Mouse (Mus musculus) testis, postnatal 10 days (tissue): ENCODE measurements around the gene Dcun1d4.

Experiments
- DNase-seq: peaks from one replicate; pipeline ENCODE4 v3.0.0; 2021; ENCODE audit warnings: low spot score

Dcun1d4 gene

GRCm38 (mm10) chr5:73498559-73498958 lies 17.8 kb downstream of the Dcun1d4 start:
- no peak for DNase-seq

DNA sequence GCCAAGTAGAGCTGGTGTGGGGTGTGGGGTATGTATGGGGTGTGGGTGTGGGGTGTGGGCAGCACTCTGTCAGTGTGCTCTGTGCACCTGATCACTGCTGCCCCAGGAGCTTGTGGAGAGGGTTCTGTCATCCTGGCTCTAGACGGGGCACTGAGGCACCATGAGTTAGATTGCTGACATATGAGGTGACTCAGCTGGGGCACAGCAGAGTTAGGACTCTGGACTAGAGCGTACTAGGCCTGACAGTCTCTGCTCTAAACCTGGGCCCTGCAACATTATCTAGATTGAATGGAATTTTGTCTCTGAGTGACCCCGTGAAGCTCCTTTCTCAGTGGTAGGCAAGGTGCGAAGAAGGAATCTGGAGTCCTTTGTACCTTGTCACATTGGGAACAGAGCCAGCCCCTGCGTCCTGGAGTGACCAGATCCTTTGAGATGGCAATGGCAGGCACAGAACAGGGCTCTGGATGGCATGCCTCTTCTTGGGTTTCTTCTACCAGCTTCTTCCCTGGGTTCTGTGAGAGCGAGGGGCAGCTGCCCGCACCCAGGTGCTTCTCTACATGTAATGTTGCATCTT lies 20.2 kb downstream of the Dcun1d4 start:
- DNase-seq: no peak

- no peak for DNase-seq
These were observed 21.6 kb downstream of the Dcun1d4 start for GRCm38 (mm10) chr5:73502422-73502821.

- no peak for DNase-seq
These were observed 22.4 kb downstream of the Dcun1d4 start for GRCm38 (mm10) chr5:73503015-73503757.

- DNase-seq: no peak
These were observed 30.3 kb downstream of the Dcun1d4 start for GRCm38 (mm10) chr5:73511074-73511473.

DNA sequence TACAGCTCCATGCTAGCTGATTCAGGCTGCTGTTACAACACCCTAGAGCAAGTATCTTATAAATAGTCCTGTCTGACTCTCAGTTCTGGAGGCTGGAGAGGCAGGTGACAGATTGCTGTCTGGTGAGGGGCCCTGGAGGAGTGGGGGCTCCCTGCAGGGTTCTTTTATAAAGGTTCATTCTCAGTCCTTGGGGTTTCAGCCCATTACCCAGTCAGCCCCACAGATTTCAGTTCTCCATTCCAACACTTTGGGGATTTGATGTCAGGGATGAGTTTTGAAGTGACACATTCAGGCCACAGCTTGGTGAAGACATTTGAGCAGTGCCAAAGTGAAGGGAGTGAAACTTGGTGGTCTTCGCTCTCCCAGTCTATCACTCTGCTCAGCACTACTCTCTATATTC lies 31.4 kb downstream of the Dcun1d4 start:
- no peak for DNase-seq

DNA sequence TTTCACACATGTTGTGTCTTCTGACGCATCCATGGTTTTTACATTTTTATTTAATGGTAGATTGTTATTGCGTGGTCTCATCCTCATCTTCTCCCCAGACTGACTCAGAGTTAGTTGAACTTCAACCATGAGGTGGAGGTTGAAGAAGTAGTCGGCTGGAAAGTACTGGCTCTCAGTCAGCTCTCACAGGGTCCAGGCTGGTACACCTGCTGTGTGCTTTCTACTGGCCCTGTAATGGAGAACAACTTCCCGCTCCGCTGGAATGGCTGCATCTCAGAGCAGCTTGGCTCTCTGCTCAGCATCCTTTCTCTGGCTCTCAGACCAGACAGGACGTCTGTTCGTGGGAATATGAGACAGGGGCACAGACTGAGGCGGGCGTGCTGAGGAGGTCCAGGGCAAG lies 31.9 kb downstream of the Dcun1d4 start:
- no peak for DNase-seq

DNA sequence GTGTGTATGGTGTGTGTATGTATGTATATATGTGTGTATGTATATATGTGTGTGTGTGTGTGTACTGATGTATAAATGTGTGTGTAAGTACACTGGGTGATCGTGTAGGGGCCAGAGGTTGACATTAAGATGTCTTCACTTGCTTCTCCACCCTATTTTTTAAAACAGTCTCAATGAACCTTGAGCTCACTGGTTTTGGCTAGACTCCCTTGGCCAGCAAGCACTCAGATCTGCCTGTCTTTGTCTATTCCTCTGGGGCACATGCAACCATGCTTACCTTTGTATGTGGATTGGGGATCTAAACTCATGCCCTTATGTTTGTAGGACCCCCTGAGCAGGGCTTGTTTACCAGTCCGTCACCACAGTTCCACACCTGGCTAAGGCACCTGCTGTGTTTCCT lies 33.4 kb downstream of the Dcun1d4 start:
- no peak for DNase-seq

- no peak for DNase-seq
These were observed 36.5 kb downstream of the Dcun1d4 start for GRCm38 (mm10) chr5:73517299-73517698.

DNA sequence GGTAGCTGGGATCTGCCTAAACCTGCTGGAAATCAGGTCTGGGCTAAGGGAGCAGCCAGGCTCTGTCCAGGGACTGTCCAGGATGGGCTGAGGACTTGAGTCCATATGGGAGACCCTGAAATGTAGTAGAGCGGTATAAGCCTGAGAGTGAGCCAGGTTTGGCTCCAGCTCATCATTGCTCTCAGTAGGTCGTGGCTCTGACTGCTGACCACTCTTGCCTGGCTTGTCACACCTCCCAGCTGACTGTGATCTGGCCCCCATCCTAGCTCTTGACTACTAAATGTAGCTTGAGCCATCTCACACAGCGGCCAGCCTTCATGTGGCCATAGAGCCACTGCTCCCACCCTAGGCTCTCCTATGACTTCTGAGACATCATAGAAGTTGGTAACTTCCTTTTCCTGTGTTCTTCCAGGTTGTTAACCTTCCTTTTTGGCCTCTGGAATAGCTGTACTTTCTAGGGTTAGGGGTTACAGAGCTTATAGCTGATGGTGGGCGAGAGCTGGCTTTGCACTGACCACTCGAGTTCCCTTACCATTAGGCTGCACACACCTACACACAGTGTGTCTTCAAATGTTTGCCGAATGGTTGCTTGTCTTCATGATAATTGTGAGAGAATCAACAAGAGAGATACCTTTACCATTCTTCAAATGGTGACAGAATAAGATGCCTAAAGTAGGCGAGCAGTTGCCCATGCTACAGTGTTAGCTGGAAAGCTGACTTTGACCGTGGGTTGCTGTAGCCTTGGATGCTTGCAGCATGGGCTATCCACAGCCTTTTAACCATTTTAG lies 37.8 kb downstream of the Dcun1d4 start:
- no peak for DNase-seq

DNA sequence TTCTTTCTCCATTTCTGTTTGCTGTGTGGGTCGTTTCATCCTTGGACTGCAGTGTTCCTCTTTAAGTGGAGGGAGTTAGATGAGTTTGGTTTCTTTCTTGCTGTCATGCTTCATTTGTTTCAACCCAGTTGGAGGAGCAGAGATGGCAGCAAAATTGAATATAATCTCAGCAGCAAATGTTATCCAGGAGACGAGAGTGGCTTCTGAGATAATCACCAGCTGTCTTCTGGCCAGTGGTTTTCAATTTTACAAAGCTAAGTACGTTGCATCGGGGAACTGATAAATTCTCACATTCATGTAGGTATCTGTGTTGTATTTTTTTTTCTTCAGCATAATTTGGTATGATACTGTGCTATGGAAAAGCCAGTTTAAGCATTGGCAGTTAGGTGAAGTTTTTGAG lies 40.0 kb downstream of the Dcun1d4 start:
- DNase-seq: no peak

- DNase-seq: no peak
These were observed 42.4 kb downstream of the Dcun1d4 start for GRCm38 (mm10) chr5:73523227-73523626.

GRCm38 (mm10) chr5:73524300-73525000 lies 43.6 kb downstream of the Dcun1d4 start:
- DNase-seq: no peak

DNA sequence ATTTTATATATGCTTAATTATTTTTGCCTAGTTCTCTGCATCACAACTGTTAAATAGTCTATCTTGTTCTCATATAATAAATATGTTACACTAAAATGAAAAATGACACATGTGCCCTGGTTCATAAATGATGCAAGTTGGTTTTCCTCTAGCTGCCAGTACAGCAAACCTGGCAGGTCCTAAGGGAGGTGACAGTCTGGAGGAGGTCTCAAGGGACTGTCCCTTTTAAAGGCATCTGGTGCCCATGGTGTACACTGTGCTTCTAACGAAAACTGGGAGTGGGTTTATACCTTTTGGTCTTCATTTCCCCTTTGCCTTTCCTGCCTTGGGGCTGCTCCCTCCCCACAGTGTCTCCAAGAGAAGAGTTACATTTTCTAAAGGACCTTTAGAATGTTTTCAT lies 51.4 kb downstream of the Dcun1d4 start:
- DNase-seq: no peak

- no peak for DNase-seq
These were observed 52.1 kb downstream of the Dcun1d4 start for GRCm38 (mm10) chr5:73532879-73533278.

DNA sequence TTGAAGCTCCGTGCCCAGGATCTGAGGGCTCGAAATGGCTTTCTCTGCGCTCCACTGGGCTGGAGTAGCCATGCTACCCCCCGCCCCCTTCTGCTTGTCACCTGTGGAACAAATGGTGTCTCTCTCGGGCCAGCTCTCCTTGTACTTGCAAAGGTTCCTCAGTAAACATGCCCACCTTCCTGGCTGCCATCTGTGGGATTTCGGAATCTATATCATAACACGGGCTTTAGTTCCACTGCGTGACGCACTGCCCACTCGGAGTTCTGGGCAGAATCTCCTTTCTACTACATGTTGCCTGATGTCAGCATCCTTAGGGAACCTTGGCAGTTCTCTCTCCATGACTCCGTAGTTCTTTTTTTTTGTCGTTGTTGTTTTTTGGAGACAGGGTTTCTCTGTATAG lies 56.9 kb downstream of the Dcun1d4 start:
- DNase-seq: no peak

- no peak for DNase-seq
These were observed 57.9 kb downstream of the Dcun1d4 start for GRCm38 (mm10) chr5:73538586-73539298.

DNA sequence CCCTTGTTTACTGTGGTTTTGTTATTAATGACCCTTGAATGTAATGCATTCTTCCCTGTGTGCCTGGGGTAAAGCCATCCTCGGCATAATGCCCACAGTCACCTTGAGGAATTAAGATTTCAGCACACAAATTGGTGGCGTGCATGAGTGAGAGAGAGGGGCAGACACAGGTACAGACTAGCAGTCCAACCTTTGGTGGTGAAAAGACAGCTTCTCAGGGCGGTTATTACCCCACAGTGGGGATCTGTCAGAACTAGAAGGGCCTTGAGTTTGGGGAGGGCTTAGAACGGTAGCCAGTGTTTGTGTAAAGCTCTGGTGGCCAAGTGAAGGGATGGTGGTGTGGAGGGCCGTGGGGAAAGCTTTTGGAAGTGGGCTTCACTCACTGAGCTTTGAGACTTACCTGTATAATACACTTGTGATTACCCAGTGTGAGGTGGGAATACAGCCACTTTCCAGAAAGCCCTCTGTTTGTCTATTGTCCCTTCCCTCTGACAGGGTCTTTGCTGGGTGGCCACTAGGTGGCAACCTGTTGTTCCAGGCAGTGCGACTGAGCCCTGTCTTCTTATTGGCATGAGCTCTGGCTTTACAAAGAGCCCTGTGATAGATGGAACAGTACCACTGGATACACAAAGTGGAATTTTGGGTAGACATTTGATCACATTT lies 59.2 kb downstream of the Dcun1d4 start:
- DNase-seq: peak; percentile 65

GRCm38 (mm10) chr5:73540511-73540871 lies 59.7 kb downstream of the Dcun1d4 start:
- DNase-seq: no peak

DNA sequence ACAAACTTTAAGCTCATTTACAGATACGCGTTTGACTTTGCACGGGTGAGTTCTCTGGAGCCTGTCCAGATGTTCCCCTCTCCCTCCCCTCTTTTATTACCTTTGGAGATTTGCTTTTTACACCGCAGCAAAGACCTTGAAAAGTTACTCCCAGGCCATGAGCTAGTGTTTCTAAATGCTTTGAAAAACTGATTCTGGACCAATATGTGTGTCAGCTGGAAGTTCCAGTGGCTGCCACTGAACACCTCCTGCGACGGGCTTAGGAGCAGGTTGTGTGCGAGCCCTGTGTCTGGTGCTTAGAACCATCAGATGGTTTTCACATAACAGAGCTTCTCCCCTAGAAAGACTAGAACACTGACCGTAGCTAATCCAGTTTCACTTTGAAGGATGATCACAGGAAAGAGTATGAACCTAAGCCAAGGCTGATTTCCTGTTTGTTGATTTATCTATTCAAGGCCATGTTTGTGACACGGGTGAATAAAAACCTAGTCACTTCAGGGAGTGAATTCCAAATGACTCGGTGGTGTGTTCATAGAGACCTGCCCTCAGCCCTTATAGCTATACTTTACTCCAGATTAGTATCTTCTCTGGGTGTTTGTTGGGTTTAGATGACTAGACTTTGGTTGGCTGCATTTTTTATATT lies 63.4 kb downstream of the Dcun1d4 start:
- no peak for DNase-seq

DNA sequence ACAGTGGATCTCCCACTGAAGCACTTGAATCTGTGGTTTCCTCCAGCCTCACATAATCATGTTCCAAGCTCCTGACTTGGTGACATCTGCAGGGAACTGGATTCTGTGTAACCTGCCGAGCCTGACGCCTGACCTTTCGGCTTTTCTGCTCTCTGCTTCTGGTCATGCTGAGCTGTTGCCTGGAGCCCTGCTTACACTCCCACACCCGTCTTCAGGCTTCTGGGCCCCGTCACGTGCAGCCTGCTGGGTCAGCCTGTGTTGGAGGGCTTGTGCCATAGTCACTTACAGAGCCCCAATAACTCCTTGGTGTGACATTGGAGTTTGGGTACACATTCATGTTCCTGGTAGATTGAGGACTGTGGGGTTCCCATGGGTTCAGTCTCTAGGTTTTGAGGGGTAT lies 64.8 kb downstream of the Dcun1d4 start:
- no peak for DNase-seq
